In genomic region chr8:121769095-121769494, GRCm38 (mm10) we compare ENCODE assay signal across 17 mouse cellular contexts.
"Had no signal": no experiment of that assay in that cellular context is flagged by ENCODE, and none has a peak within 500 bp of the region (broad histone marks: within the 10 kb centered on the region; RNA-seq: fewer than 3 reads in every experiment).

No protein-coding gene starts in this region.

- H3K4me1 ChIP-seq: kidney, embryonic 15.5 days; liver, embryonic 13.5 days; megakaryocyte, embryonic 14.5 days; stomach, embryonic 15.5 days had no signal

- H3K9ac ChIP-seq: kidney, embryonic 15.5 days; limb, embryonic 12.5 days; liver, embryonic 13.5 days; liver, postnatal 0 days; stomach, embryonic 15.5 days had no signal

- H3K4me2 ChIP-seq: kidney, embryonic 15.5 days; limb, embryonic 12.5 days; liver, embryonic 13.5 days; stomach, embryonic 15.5 days had no signal

- H3K27ac ChIP-seq: kidney, embryonic 15.5 days; limb, embryonic 12.5 days; liver, embryonic 13.5 days; macrophage; stomach, embryonic 15.5 days had no signal

- DNase-seq: kidney, adult 2 months; kidney, postnatal 14 days; layer of hippocampus, postnatal 36 days; liver; liver, embryonic 13.5 days; liver, postnatal 0 days; retina, postnatal 1 day; right cerebral cortex, postnatal 4 days; thymus, adult 2 months; thymus, postnatal 25 days had no signal

- H3K4me3 ChIP-seq: kidney, embryonic 15.5 days; limb, embryonic 12.5 days; liver, embryonic 13.5 days; megakaryocyte, embryonic 14.5 days; stomach, embryonic 15.5 days had no signal

- ATAC-seq: intestine, embryonic 16.5 days; liver, postnatal 0 days; lung, postnatal 0 days had no signal

- H3K27me3 ChIP-seq: kidney, embryonic 15.5 days; liver, embryonic 13.5 days; stomach, embryonic 15.5 days had no signal

- H3K36me3 ChIP-seq: kidney, embryonic 15.5 days; limb, embryonic 12.5 days; liver, embryonic 13.5 days; stomach, embryonic 15.5 days had no signal

- H3K9me3 ChIP-seq: kidney, embryonic 15.5 days; limb, embryonic 12.5 days; liver, embryonic 13.5 days; megakaryocyte, embryonic 14.5 days; stomach, embryonic 15.5 days had no signal
